Mouse (Mus musculus) layer of hippocampus, postnatal 14 days (tissue): ENCODE measurements around the gene C730034F03Rik. TPM values are rescaled to one million over a fixed set of nuclear protein-coding genes. Genes with fewer than 3 reads are reported as not detected.

ENCODE experiments used
- DNase-seq, 2 experiments: peaks; one replicate each; pipeline ENCODE4 v3.0.0; 2021 to 2022; ENCODE audit warnings: low spot score in 2 of 2, mixed read lengths in 1 of 2
- total RNA-seq, 2 experiments: library from RNA; stranded (reverse); gene quantifications; 2 replicates each; pipeline ENCODE4 v1.2.3; 2021

The C730034F03Rik gene
- total RNA-seq, 2 experiments from 2014 or later = 2.7 to 2.9 TPM

GRCm38 (mm10) chr15:89474596-89475292 is 45.4 kb downstream of the C730034F03Rik start:
- DNase-seq = no peak

DNA sequence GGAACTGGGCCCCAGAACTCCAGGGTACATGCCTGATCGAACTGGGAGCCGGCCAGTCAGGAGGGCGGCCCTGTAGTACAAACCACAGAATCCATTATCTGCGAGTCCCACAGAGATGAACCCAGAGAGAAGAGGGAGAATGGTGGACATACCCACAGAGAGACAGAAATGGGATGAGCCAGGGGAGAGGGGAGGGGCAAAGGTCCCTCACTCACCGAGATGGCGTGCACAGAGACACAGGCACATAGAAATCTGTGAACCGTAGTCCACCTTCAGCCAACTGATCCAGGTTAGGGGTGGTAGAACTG is 45.9 kb downstream of the C730034F03Rik start:
- DNase-seq = no peak

DNA sequence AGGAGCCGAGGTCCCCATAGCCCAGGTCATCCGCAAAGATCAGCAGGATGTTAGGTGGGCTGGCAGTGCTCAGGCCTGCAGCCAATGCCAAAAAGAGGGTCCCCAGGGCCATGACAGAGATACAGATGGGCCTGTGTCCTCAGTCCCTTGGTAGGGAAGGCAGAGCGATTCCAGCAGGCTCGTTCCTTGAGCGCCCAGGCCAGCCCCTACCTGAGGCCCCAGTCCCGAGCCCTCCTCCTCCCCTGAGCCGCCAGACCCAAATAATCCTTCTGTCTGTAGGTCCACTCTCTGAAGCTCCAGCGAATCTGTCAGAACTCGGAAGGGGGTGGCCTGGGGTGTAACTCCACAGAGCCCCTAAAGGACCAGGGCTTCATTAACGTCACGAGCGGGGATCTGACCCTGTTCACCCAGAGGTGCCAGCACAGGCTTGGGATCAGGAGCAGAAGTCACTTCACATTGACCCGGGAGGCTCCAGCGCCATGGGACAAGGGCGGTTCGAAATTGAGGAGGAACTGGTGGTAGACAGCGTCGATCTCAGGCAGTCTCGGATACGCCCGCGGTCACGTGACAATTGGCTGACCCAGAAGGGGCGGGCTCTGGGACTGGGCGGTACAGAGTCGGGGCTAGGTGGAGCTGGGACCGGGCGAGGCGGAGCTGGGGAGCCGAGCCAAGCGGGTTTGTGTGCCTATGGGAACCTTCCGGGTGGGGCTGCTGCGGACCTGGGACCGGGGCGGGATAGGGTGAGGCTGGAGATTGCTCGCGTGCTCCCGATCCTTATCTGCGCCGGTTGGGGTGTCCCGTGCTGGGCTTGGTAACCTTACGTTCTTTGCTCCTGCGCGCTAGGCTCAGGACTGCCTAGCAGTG is 46.5 kb downstream of the C730034F03Rik start:
- peak; percentile 88 to 93 for DNase-seq

- DNase-seq = no peak
Observed at GRCm38 (mm10) chr15:89476475-89476815, 47.1 kb downstream of the C730034F03Rik start.

DNA sequence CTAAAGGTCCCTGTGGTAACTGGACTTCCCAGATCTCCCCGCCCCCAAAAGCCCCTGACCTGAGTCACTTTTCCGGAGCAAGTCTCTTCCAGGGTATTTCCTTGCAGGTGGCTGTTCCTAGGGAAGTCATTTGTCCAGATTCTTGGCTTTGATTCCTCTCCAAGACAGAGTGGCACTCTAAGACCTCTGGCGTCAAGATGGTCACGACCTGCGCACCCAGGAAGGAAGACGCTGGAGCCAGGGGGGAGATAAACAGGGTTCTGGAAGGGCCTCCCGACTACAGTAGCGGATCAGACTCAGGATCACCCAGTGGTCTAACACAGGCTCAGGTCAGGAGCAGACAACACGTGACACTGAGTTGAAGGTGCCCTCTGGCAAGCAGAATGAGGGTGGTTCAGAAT is 47.7 kb downstream of the C730034F03Rik start, which contains the start of gene Arsa:
Gene Arsa (minus strand): TSS at position 335 of the 401 bp plus-strand sequence.
- no peak for DNase-seq

GRCm38 (mm10) chr15:89477806-89478205 is 48.4 kb downstream of the C730034F03Rik start:
- DNase-seq = no peak

DNA sequence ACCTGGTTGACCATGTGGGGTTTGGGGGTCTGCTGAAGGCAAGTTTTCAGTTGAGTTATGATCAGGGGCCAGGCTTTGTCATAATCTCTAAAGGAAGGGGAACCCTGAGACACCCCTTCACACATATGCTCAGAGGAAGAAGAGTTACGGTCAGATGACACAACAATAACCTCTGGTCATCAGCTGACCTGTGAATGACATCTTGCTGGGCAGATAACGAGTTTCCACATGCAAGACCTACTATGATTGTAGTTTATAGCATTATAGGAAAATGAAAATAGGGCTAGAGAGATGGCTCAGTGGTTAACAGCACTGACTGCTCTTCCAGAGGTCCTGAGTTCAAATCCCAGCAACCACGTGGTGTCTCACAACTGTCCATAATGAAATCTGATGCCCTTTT is 49.2 kb downstream of the C730034F03Rik start:
- DNase-seq = no peak

Other genes with a start within 250 kb of the C730034F03Rik start
- gene Plxnb2, start 248.8 kb upstream of the C730034F03Rik start, total RNA-seq = 10 to 100 TPM; 60.1 to 74.0 TPM
- 10 to 100 TPM; 29.9 to 35.5 TPM for gene Dennd6b, start 233.1 kb upstream of the C730034F03Rik start, total RNA-seq
- 100 to 1,000 TPM; 157 to 167 TPM for gene Ppp6r2, start 218.0 kb upstream of the C730034F03Rik start, total RNA-seq
- 100 to 1,000 TPM; 248 to 274 TPM for gene Sbf1, start 114.3 kb upstream of the C730034F03Rik start, total RNA-seq
- gene Adm2, start 106.9 kb upstream of the C730034F03Rik start, total RNA-seq = not detected
- not detected for gene Miox, start 95.2 kb upstream of the C730034F03Rik start, total RNA-seq
- gene Lmf2, start 73.9 kb upstream of the C730034F03Rik start, total RNA-seq = 10 to 100 TPM; 22.8 to 24.2 TPM
- 10 to 100 TPM; 75.5 to 79.0 TPM for gene Ncaph2, start 73.9 kb upstream of the C730034F03Rik start, total RNA-seq
- gene Sco2, start 55.7 kb upstream of the C730034F03Rik start, total RNA-seq = 10 to 100 TPM; 28.9 to 29.9 TPM
- 1 to 10 TPM; 1.3 to 1.6 TPM for gene Tymp, start 52.5 kb upstream of the C730034F03Rik start, total RNA-seq
- 1 to 10 TPM; 2.7 to 5.3 TPM for gene Odf3b, start 50.3 kb upstream of the C730034F03Rik start, total RNA-seq
- gene Klhdc7b, start 44.7 kb upstream of the C730034F03Rik start, total RNA-seq = under 1 TPM in 1 of 2 experiments, not detected in 1; 0.14 TPM
- gene Syce3, start 19.1 kb upstream of the C730034F03Rik start, total RNA-seq = not detected
- gene Cpt1b, start 3.7 kb upstream of the C730034F03Rik start, total RNA-seq = 1 to 10 TPM; 2.1 to 3.1 TPM
- not detected for gene Gm44502, start 107 bp downstream of the C730034F03Rik start, total RNA-seq
- gene Chkb, start 319 bp downstream of the C730034F03Rik start, total RNA-seq = 10 to 100 TPM; 44.3 to 50.0 TPM
- gene Mapk8ip2, start 24.3 kb downstream of the C730034F03Rik start, total RNA-seq = 100 to 1,000 TPM; 195 to 198 TPM
- gene Arsa, start 47.8 kb downstream of the C730034F03Rik start, total RNA-seq = 10 to 100 TPM; 29.1 to 31.5 TPM
- gene Shank3, start 70.0 kb downstream of the C730034F03Rik start, total RNA-seq = 100 to 1,000 TPM; 271 to 274 TPM
- gene Acr, start 138.7 kb downstream of the C730034F03Rik start, total RNA-seq = 1 to 10 TPM in 1 of 2 experiments, under 1 TPM in 1; 0.65 to 2.4 TPM
- gene Rabl2, start 162.3 kb downstream of the C730034F03Rik start, total RNA-seq = 10 to 100 TPM; 30.8 to 32.7 TPM